Mouse (Mus musculus) midbrain, embryonic 13.5 days (tissue): ENCODE measurements around the gene Jmjd1c. TPM values are rescaled to one million over a fixed set of nuclear protein-coding genes. Genes with fewer than 3 reads are reported as not detected.
A peak's percentile ranks its signal among the peaks of the same experiment; 100 is the strongest.

Experiments used
- ATAC-seq: fragments of 200-750 bp; cut with Nextera tagmentation; 2 replicates; pipeline ENCODE4 v1.8.0; 2017; ENCODE audit warnings: mild to moderate bottlenecking, moderate TSS enrichment, moderate library complexity
- H3K27ac ChIP-seq: fragments of 300-500 bp; sonication (generic); 2 replicates; pipeline ENCODE4 v1.5.1; 2015; ENCODE audit warnings: inconsistent platforms, mild to moderate bottlenecking, moderate library complexity
- H3K27me3 ChIP-seq: fragments of 300-500 bp; sonication (generic); 2 replicates; pipeline ENCODE4 v1.6.1; 2015; ENCODE audit warnings: mild to moderate bottlenecking, inconsistent platforms
- H3K36me3 ChIP-seq: fragments of 300-500 bp; sonication (generic); 2 replicates; pipeline ENCODE4 v1.6.1; 2015; ENCODE audit warnings: mild to moderate bottlenecking, inconsistent platforms
- H3K4me1 ChIP-seq: fragments of 300-500 bp; sonication (generic); replicated peaks from 2 replicates; pipeline ENCODE4 v1.6.1; 2015; ENCODE audit warnings: inconsistent platforms
- H3K4me2 ChIP-seq: fragments of 300-500 bp; sonication (generic); replicated peaks from 2 replicates; pipeline ENCODE4 v1.6.1; 2015; ENCODE audit warnings: moderate library complexity, mild to moderate bottlenecking, inconsistent platforms
- H3K4me3 ChIP-seq: fragments of 300-500 bp; sonication (generic); replicated peaks from 2 replicates; pipeline ENCODE4 v1.5.1; 2015; ENCODE audit warnings: mild to moderate bottlenecking, inconsistent platforms
- H3K9ac ChIP-seq: fragments of 300-500 bp; sonication (generic); replicated peaks from 2 replicates; pipeline ENCODE4 v1.6.1; 2015; ENCODE audit warnings: mild to moderate bottlenecking, inconsistent platforms
- H3K9me3 ChIP-seq: fragments of 300-500 bp; sonication (generic); 2 replicates; pipeline ENCODE4 v1.6.1; 2016; ENCODE audit warnings: mild to moderate bottlenecking, inconsistent platforms
- WGBS: fragments of 180-500 bp; shearing (Covaris S2); methylation state at CpG from one replicate; pipeline ENCODE4 v1.1.7; 2015; 5-methylcytosine and 5-hydroxymethylcytosine counted together
- polyA plus RNA-seq: library from polyadenylated mRNA; unstranded; fragments of >200 nt; fragmentation: Nextera tagmentation; extraction: Ambion mirVana; gene quantifications from 2 replicates; pipeline ENCODE4 v1.2.1, GENCODE M21; 2015

The Jmjd1c gene
- polyA plus RNA-seq, 1 experiment from 2014 or later = 56.1 TPM

- Histone ChIP-seq H3K36me3 (no peaks in the 10 kb centered on the region), H3K9ac (no peak overlapping the region), H3K4me2 (peak overlapping the region; percentile 64), H3K4me1 (peaks cover 27% of the 10 kb centered on the region), H3K4me3 (peak overlapping the region; percentile 20), H3K27me3 (no peaks in the 10 kb centered on the region), H3K27ac (no peak overlapping the region), H3K9me3 (no peaks in the 10 kb centered on the region)
- no peak for ATAC-seq
- 87% methylated on average over 2 of the region's 2 CpGs for WGBS
Measured at GRCm38 (mm10) chr10:67187952-67188351, 92.0 kb downstream of the Jmjd1c start.

- Histone ChIP-seq H3K4me1 (peaks cover 27% of the 10 kb centered on the region), H3K9me3 (no peaks in the 10 kb centered on the region), H3K27me3 (no peaks in the 10 kb centered on the region), H3K4me3 (no peak overlapping the region), H3K9ac (no peak overlapping the region), H3K36me3 (no peaks in the 10 kb centered on the region), H3K4me2 (peak overlapping the region; percentile 12), H3K27ac (no peak overlapping the region)
- no peak for ATAC-seq
Measured at GRCm38 (mm10) chr10:67189057-67189456, 93.1 kb downstream of the Jmjd1c start.

- Histone ChIP-seq H3K9ac (no peak overlapping the region), H3K4me3 (no peak overlapping the region), H3K36me3 (0 out of 2 replicates have a peak, but pooled peaks cover 4% of the 10 kb centered on the region), H3K27ac (no peak overlapping the region), H3K4me1 (peaks cover 21% of the 10 kb centered on the region), H3K9me3 (no peaks in the 10 kb centered on the region), H3K27me3 (no peaks in the 10 kb centered on the region), H3K4me2 (no peak overlapping the region)
- WGBS = 88% methylated on average over 1 of the region's 1 CpGs
- no peak for ATAC-seq
Measured at GRCm38 (mm10) chr10:67190261-67190660, 94.3 kb downstream of the Jmjd1c start.

DNA sequence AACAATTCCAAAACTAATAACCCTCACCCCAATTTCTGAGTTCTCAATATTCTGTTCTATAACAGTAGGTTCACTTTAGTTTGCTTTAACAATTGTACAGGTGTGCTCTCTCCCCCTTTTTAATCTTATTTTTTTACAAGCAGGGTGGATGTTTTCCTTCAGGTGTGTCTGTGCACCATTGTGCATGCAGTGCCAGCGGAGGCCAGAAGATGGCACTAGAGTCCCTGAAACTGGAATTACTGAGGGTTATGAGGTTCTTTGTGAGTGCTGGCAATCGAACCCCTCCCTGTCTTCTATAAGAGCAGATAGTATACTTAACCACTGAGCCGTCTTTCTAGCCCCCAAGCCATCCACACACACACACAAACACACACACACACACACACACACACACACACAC, 96.4 kb downstream of the Jmjd1c start:
- Histone ChIP-seq H3K36me3 (0 out of 2 replicates have a peak, but pooled peaks cover 4% of the 10 kb centered on the region), H3K9ac (no peak overlapping the region), H3K4me3 (no peak overlapping the region), H3K4me1 (peaks cover 15% of the 10 kb centered on the region), H3K9me3 (no peaks in the 10 kb centered on the region), H3K27me3 (no peaks in the 10 kb centered on the region), H3K27ac (no peak overlapping the region), H3K4me2 (no peak overlapping the region)
- 91% methylated on average over 3 of the region's 3 CpGs for WGBS
- no peak for ATAC-seq

GRCm38 (mm10) chr10:67193003-67193652, 97.2 kb downstream of the Jmjd1c start:
- no peak overlapping the region for H3K27ac ChIP-seq
- no peak overlapping the region for H3K4me2 ChIP-seq
- WGBS = 66% methylated on average over 3 of the region's 3 CpGs
- H3K9ac ChIP-seq = no peak overlapping the region
- H3K4me3 ChIP-seq = no peak overlapping the region
- H3K27me3 ChIP-seq = no peaks in the 10 kb centered on the region
- H3K36me3 ChIP-seq = 0 out of 2 replicates have a peak, but pooled peaks cover 4% of the 10 kb centered on the region
- peaks cover 9% of the 10 kb centered on the region for H3K4me1 ChIP-seq
- no peak for ATAC-seq
- H3K9me3 ChIP-seq = no peaks in the 10 kb centered on the region

DNA sequence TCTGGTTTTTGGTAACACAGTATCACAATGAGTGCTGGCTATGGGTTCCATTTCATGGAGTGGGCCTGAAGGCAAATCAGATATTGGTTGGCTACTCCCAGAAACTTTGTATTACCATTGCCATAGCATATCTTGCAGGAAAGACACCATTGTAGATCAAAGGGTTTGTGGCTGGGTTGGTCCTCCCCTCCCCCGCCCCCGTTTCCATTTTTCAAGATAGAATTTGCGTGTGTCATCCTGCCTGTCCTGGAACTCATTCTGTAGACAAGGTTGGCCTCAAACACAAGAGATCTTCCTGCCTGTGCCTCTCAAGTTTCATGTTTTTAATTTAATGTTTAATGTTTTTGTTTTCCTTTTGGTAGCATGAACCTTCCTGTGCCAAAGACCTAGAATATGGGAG, 98.1 kb downstream of the Jmjd1c start:
- Histone ChIP-seq H3K9me3 (no peaks in the 10 kb centered on the region), H3K4me2 (no peak overlapping the region), H3K4me3 (no peak overlapping the region), H3K27me3 (no peaks in the 10 kb centered on the region), H3K4me1 (peaks cover 5% of the 10 kb centered on the region), H3K9ac (no peak overlapping the region), H3K36me3 (0 out of 2 replicates have a peak, but pooled peaks cover 4% of the 10 kb centered on the region), H3K27ac (no peak overlapping the region)
- WGBS = 91% methylated on average over 3 of the region's 3 CpGs
- ATAC-seq = no peak

- no peak overlapping the region for H3K4me2 ChIP-seq
- no peak overlapping the region for H3K27ac ChIP-seq
- no peaks in the 10 kb centered on the region for H3K27me3 ChIP-seq
- H3K4me1 ChIP-seq = peaks cover 2% of the 10 kb centered on the region
- no peak for ATAC-seq
- H3K4me3 ChIP-seq = no peak overlapping the region
- H3K36me3 ChIP-seq = 0 out of 2 replicates have a peak, but pooled peaks cover 4% of the 10 kb centered on the region
- no peaks in the 10 kb centered on the region for H3K9me3 ChIP-seq
- H3K9ac ChIP-seq = no peak overlapping the region
- WGBS = 92% methylated on average over 1 of the region's 1 CpGs
Measured at GRCm38 (mm10) chr10:67195671-67196070, 99.7 kb downstream of the Jmjd1c start.

GRCm38 (mm10) chr10:67197186-67197585, 101.3 kb downstream of the Jmjd1c start:
- ATAC-seq = no peak
- Histone ChIP-seq H3K9ac (no peak overlapping the region), H3K27me3 (no peaks in the 10 kb centered on the region), H3K4me2 (no peak overlapping the region), H3K4me1 (peaks cover 7% of the 10 kb centered on the region), H3K9me3 (no peaks in the 10 kb centered on the region), H3K4me3 (no peak overlapping the region), H3K36me3 (0 out of 2 replicates have a peak, but pooled peaks cover 4% of the 10 kb centered on the region), H3K27ac (no peak overlapping the region)
- WGBS = 90% methylated on average over 4 of the region's 4 CpGs

DNA sequence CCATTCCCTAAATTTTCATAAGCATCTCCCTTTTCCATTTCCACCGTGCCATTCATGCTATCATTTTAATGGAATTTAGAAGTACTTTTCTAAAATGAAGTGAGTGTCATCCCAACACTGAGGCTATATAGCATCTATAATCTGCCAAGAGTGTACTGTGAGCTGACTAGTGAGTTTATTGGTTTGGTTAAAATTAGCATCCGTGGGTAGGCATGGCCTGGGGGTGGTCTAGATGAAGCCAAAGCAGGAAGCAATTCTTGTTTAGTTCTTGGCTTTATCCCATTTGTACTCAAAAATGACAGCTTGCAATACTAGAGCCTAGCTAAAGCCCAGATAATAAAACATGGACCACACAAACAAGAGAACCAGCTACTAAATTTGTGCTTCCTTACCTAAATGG, 101.9 kb downstream of the Jmjd1c start:
- Histone ChIP-seq H3K4me3 (no peak overlapping the region), H3K9me3 (no peaks in the 10 kb centered on the region), H3K36me3 (0 out of 2 replicates have a peak, but pooled peaks cover 4% of the 10 kb centered on the region), H3K27ac (no peak overlapping the region), H3K27me3 (no peaks in the 10 kb centered on the region), H3K9ac (no peak overlapping the region), H3K4me2 (no peak overlapping the region), H3K4me1 (peaks cover 7% of the 10 kb centered on the region)
- no peak for ATAC-seq
- WGBS = 87% methylated on average over 2 of the region's 2 CpGs

- no peaks in the 10 kb centered on the region for H3K36me3 ChIP-seq
- H3K4me2 ChIP-seq = no peak overlapping the region
- ATAC-seq = no peak
- H3K27ac ChIP-seq = no peak overlapping the region
- no peak overlapping the region for H3K4me3 ChIP-seq
- H3K27me3 ChIP-seq = no peaks in the 10 kb centered on the region
- H3K9ac ChIP-seq = no peak overlapping the region
- no peaks in the 10 kb centered on the region for H3K9me3 ChIP-seq
- H3K4me1 ChIP-seq = peaks cover 7% of the 10 kb centered on the region
Measured at GRCm38 (mm10) chr10:67201769-67202168, 105.8 kb downstream of the Jmjd1c start.

- Histone ChIP-seq H3K4me1 (peaks cover 7% of the 10 kb centered on the region), H3K4me3 (no peak overlapping the region), H3K9ac (no peak overlapping the region), H3K4me2 (no peak overlapping the region), H3K9me3 (no peaks in the 10 kb centered on the region), H3K36me3 (no peaks in the 10 kb centered on the region), H3K27ac (no peak overlapping the region), H3K27me3 (no peaks in the 10 kb centered on the region)
- ATAC-seq = no peak
- 92% methylated on average over 6 of the region's 6 CpGs for WGBS
Measured at GRCm38 (mm10) chr10:67202470-67202869, 106.5 kb downstream of the Jmjd1c start.

GRCm38 (mm10) chr10:67204652-67205407, 108.9 kb downstream of the Jmjd1c start:
- H3K27ac ChIP-seq = no peak overlapping the region
- no peaks in the 10 kb centered on the region for H3K9me3 ChIP-seq
- no peak overlapping the region for H3K9ac ChIP-seq
- no peak overlapping the region for H3K4me2 ChIP-seq
- 96% methylated on average over 11 of the region's 11 CpGs for WGBS
- peaks cover 7% of the 10 kb centered on the region for H3K4me1 ChIP-seq
- no peak for ATAC-seq
- H3K36me3 ChIP-seq = no peaks in the 10 kb centered on the region
- H3K4me3 ChIP-seq = no peak overlapping the region
- H3K27me3 ChIP-seq = no peaks in the 10 kb centered on the region
